Mouse (Mus musculus) MEL (cell line): ENCODE results near the gene Tnfrsf13c.

Experiments used
- CTCF ChIP-seq, 3 experiments: IDR thresholded peaks in 2 of 3; conservative IDR thresholded peaks in 1 of 3; 2 replicates each; pipeline ENCODE4 v1.5.1; 2011 to 2012; ENCODE audit warnings: low read length in 3 of 3, low read depth in 2 of 3, mild to moderate bottlenecking in 2 of 3, improper control_type of control experiment in 1 of 3, inconsistent platforms in 1 of 3, mixed read lengths in 1 of 3, moderate library complexity in 1 of 3; ENCODE audit not compliant: control insufficient read depth in 1 of 3, insufficient read depth in 1 of 3, poor library complexity in 1 of 3, severe bottlenecking in 1 of 3
- RAD21 ChIP-seq: IDR thresholded peaks from 2 replicates; pipeline ENCODE4 v1.6.1; 2011; ENCODE audit warnings: mild to moderate bottlenecking, low read depth, low read length, improper control_type of control experiment

DNA sequence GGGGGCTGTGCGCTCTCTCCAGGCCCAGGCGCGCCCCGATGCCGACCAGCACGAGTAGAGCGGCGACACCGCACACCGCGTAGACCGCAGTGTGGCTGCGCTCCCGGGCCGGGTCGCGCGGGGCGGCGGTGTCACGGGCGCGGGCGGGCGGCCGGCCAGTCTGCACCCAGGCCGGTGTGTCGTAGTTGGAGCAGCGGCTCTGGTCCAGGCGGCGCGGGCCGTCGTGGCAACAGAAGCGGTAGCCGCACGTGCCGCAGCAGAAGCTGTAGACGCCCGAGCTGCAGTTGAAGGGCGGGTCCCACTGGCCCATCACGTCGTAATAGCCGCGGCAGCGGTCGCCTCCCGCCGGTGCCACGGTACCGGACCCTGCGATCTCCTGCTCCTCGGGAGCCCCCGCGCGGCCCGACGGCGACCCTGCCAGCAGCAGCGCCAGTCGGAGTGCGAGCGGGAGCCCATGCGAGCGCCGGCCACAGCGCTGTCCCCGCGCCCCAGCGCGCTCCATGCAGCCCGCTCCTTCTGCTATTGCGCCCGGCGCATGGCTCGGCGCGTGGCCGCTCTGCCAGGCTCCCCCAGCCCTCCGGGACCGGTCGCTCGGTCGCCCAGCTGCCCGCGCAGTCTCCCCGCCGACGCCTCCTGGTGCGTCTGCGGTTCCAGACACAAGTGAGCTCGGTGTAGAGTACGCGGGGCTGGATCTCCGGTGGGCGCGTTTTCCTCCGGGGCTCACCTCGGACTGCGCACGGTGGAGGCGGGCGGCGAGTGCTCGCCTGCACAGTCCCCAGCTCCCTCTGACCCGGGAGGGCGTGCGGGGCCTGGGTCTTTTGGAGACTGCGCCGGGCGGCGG, 12.0 kb downstream of the Tnfrsf13c start:
- no peak for TF ChIP-seq CTCF (IDR thresholded peaks at IDR 0.05 in 2 of 3, conservative IDR thresholded peaks at IDR 0.05 in 1 of 3; ENCODE audit: control insufficient read depth in 1 of 3, insufficient read depth in 1 of 3, low read depth in 2 of 3, low read length in 3 of 3, poor library complexity in 1 of 3, severe bottlenecking in 1 of 3)
- TF ChIP-seq RAD21: no peak
